Mouse (Mus musculus) heart, embryonic 15.5 days (tissue): ENCODE measurements around the gene Spi1. TPM values are rescaled to one million over a fixed set of nuclear protein-coding genes. Genes with fewer than 3 reads are reported as not detected.

ENCODE experiments used
- ATAC-seq: fragments of 200-750 bp; cut with Nextera tagmentation; replicated peaks from 2 replicates; pipeline ENCODE4 v1.8.0; 2017; ENCODE audit warnings: low read depth, moderate TSS enrichment; ENCODE audit not compliant: insufficient number of reproducible peaks, insufficient read depth, low FRiP score
- H3K27ac ChIP-seq: fragments of 300-500 bp; sonication (generic); 2 replicates; pipeline ENCODE4 v1.5.1; 2015; ENCODE audit warnings: mild to moderate bottlenecking, inconsistent platforms
- H3K27me3 ChIP-seq: fragments of 300-500 bp; sonication (generic); 2 replicates; pipeline ENCODE4 v1.6.1; 2015; ENCODE audit warnings: inconsistent platforms
- H3K36me3 ChIP-seq: fragments of 300-500 bp; sonication (generic); 2 replicates; pipeline ENCODE4 v1.6.1; 2015; ENCODE audit warnings: mild to moderate bottlenecking, inconsistent platforms
- H3K4me1 ChIP-seq: fragments of 300-500 bp; sonication (generic); replicated peaks from 2 replicates; pipeline ENCODE4 v1.6.1; 2015; ENCODE audit warnings: inconsistent platforms
- H3K4me2 ChIP-seq: fragments of 300-500 bp; sonication (generic); 2 replicates; pipeline ENCODE4 v1.6.1; 2015; ENCODE audit warnings: inconsistent platforms, mild to moderate bottlenecking, moderate library complexity
- H3K4me3 ChIP-seq: fragments of 300-500 bp; sonication (generic); 2 replicates; pipeline ENCODE4 v1.5.1; 2015; ENCODE audit warnings: mild to moderate bottlenecking, inconsistent platforms
- H3K9ac ChIP-seq: fragments of 300-500 bp; sonication (generic); 2 replicates; pipeline ENCODE4 v1.6.1; 2015; ENCODE audit warnings: mild to moderate bottlenecking, inconsistent platforms
- H3K9me3 ChIP-seq: fragments of 300-500 bp; sonication (generic); replicated peaks from 2 replicates; pipeline ENCODE4 v1.6.1; 2016; ENCODE audit warnings: inconsistent platforms
- WGBS: fragments of 180-500 bp; shearing (Covaris S2); methylation state at CpG from one replicate; pipeline ENCODE4 v1.1.7; 2015; ENCODE audit warnings: mixed read lengths; 5-methylcytosine and 5-hydroxymethylcytosine counted together
- polyA plus RNA-seq: library from polyadenylated mRNA; unstranded; fragments of >200 nt; fragmentation: Nextera tagmentation; extraction: Ambion mirVana; gene quantifications from 2 replicates; pipeline ENCODE4 v1.2.1, GENCODE M21; 2015

Spi1 gene
- polyA plus RNA-seq, 1 experiment from 2014 or later: 3.9 TPM

GRCm38 (mm10) chr2:91128761-91129160, 46.6 kb downstream of the Spi1 start:
- no peak overlapping the region for H3K9ac ChIP-seq
- ATAC-seq: no peak
- peaks cover 70% of the 10 kb centered on the region for H3K4me1 ChIP-seq
- peak overlapping the region; percentile 5; the same call in 1 of the 2 replicates for H3K27ac ChIP-seq
- H3K36me3 ChIP-seq: peaks cover 72% of the 10 kb centered on the region
- WGBS: 70% methylated on average over 5 of the region's 5 CpGs
- no peak overlapping the region for H3K4me3 ChIP-seq
- H3K9me3 ChIP-seq: no peaks in the 10 kb centered on the region
- no peak overlapping the region for H3K4me2 ChIP-seq
- no peaks in the 10 kb centered on the region for H3K27me3 ChIP-seq

- WGBS: 61% methylated on average over 6 of the region's 6 CpGs
- H3K9me3 ChIP-seq: no peaks in the 10 kb centered on the region
- no peak overlapping the region for H3K9ac ChIP-seq
- no peak overlapping the region for H3K4me2 ChIP-seq
- H3K4me3 ChIP-seq: no peak overlapping the region
- peaks cover 75% of the 10 kb centered on the region for H3K36me3 ChIP-seq
- H3K27me3 ChIP-seq: no peaks in the 10 kb centered on the region
- ATAC-seq: no peak
- H3K4me1 ChIP-seq: peaks cover 64% of the 10 kb centered on the region
- 0 out of 2 replicates have a peak overlapping the region, but pooled peaks have one; percentile 8 for H3K27ac ChIP-seq
Observed at GRCm38 (mm10) chr2:91130126-91130525, 47.9 kb downstream of the Spi1 start.

- WGBS: 85% methylated on average over 15 of the region's 15 CpGs
- Histone ChIP-seq H3K36me3 (peaks cover 77% of the 10 kb centered on the region), H3K9ac (no peak overlapping the region), H3K27me3 (no peaks in the 10 kb centered on the region), H3K4me2 (no peak overlapping the region), H3K4me1 (peaks cover 56% of the 10 kb centered on the region), H3K27ac (peak overlapping the region; percentile 62), H3K4me3 (no peak overlapping the region), H3K9me3 (no peaks in the 10 kb centered on the region)
- ATAC-seq: no peak
Observed at GRCm38 (mm10) chr2:91131251-91131650, 49.1 kb downstream of the Spi1 start.

- Histone ChIP-seq H3K4me1 (peaks cover 54% of the 10 kb centered on the region), H3K27me3 (no peaks in the 10 kb centered on the region)
Observed at GRCm38 (mm10) chr2:91132035-91132434, 49.8 kb downstream of the Spi1 start.

GRCm38 (mm10) chr2:91136513-91137412, 54.6 kb downstream of the Spi1 start:
- no peaks in the 10 kb centered on the region for H3K9me3 ChIP-seq
- peak overlapping the region; percentile 43; the same call in 1 of the 2 replicates for H3K27ac ChIP-seq
- no peak overlapping the region for H3K9ac ChIP-seq
- H3K4me2 ChIP-seq: no peak overlapping the region
- H3K4me3 ChIP-seq: no peak overlapping the region
- H3K36me3 ChIP-seq: peaks cover 62% of the 10 kb centered on the region
- ATAC-seq: no peak
- H3K27me3 ChIP-seq: no peaks in the 10 kb centered on the region
- WGBS: 63% methylated on average over 11 of the region's 11 CpGs
- H3K4me1 ChIP-seq: peaks cover 31% of the 10 kb centered on the region

More at GRCm38 (mm10) chr2:91132035-91132434, 49.8 kb downstream of the Spi1 start:
- peak overlapping the region; percentile 62 for H3K27ac ChIP-seq
- ATAC-seq: no peak
- H3K4me3 ChIP-seq: no peak overlapping the region
- WGBS: 39% methylated on average over 3 of the region's 3 CpGs
- no peak overlapping the region for H3K4me2 ChIP-seq
- no peak overlapping the region for H3K9ac ChIP-seq
- H3K9me3 ChIP-seq: no peaks in the 10 kb centered on the region
- H3K36me3 ChIP-seq: peaks cover 77% of the 10 kb centered on the region

GRCm38 (mm10) chr2:91137481-91137880, 55.3 kb downstream of the Spi1 start:
- H3K27ac ChIP-seq: peak overlapping the region; percentile 43

GRCm38 (mm10) chr2:91139311-91139710, 57.1 kb downstream of the Spi1 start:
- Histone ChIP-seq H3K9ac (no peak overlapping the region), H3K4me2 (no peak overlapping the region), H3K4me3 (no peak overlapping the region), H3K9me3 (no peaks in the 10 kb centered on the region), H3K27me3 (no peaks in the 10 kb centered on the region), H3K4me1 (peaks cover 18% of the 10 kb centered on the region), H3K27ac (peak overlapping the region; percentile 48; the same call in 1 of the 2 replicates), H3K36me3 (peaks cover 37% of the 10 kb centered on the region)
- WGBS: 50% methylated on average over 5 of the region's 5 CpGs
- ATAC-seq: no peak

More at GRCm38 (mm10) chr2:91137481-91137880, 55.3 kb downstream of the Spi1 start:
- no peak for ATAC-seq
- no peak overlapping the region for H3K4me2 ChIP-seq
- peaks cover 55% of the 10 kb centered on the region for H3K36me3 ChIP-seq
- H3K9ac ChIP-seq: no peak overlapping the region
- no peaks in the 10 kb centered on the region for H3K27me3 ChIP-seq
- H3K4me1 ChIP-seq: peaks cover 23% of the 10 kb centered on the region
- no peaks in the 10 kb centered on the region for H3K9me3 ChIP-seq
- WGBS: 53% methylated on average over 6 of the region's 6 CpGs
- no peak overlapping the region for H3K4me3 ChIP-seq

GRCm38 (mm10) chr2:91139764-91140163, 57.6 kb downstream of the Spi1 start:
- Histone ChIP-seq H3K9ac (no peak overlapping the region), H3K4me1 (peaks cover 15% of the 10 kb centered on the region), H3K4me2 (no peak overlapping the region), H3K36me3 (peaks cover 33% of the 10 kb centered on the region), H3K9me3 (no peaks in the 10 kb centered on the region), H3K27me3 (no peaks in the 10 kb centered on the region), H3K4me3 (no peak overlapping the region), H3K27ac (no peak overlapping the region)
- WGBS: 79% methylated on average over 8 of the region's 8 CpGs
- no peak for ATAC-seq

GRCm38 (mm10) chr2:91142920-91143319, 60.7 kb downstream of the Spi1 start:
- no peak overlapping the region for H3K4me3 ChIP-seq
- H3K27ac ChIP-seq: no peak overlapping the region
- no peak overlapping the region for H3K9ac ChIP-seq
- H3K27me3 ChIP-seq: no peaks in the 10 kb centered on the region
- ATAC-seq: no peak
- H3K9me3 ChIP-seq: no peaks in the 10 kb centered on the region
- 75% methylated on average over 6 of the region's 6 CpGs for WGBS
- H3K36me3 ChIP-seq: peaks cover 3% of the 10 kb centered on the region; the same call in 1 of the 2 replicates
- peaks cover 3% of the 10 kb centered on the region for H3K4me1 ChIP-seq
- no peak overlapping the region for H3K4me2 ChIP-seq

- WGBS: 95% methylated on average over 11 of the region's 11 CpGs
- no peak overlapping the region for H3K27ac ChIP-seq
- ATAC-seq: no peak
- no peak overlapping the region for H3K4me3 ChIP-seq
- H3K4me1 ChIP-seq: peaks cover 1% of the 10 kb centered on the region
- peaks cover 3% of the 10 kb centered on the region; the same call in 1 of the 2 replicates for H3K36me3 ChIP-seq
- no peaks in the 10 kb centered on the region for H3K27me3 ChIP-seq
- H3K9ac ChIP-seq: no peak overlapping the region
- no peak overlapping the region for H3K4me2 ChIP-seq
- H3K9me3 ChIP-seq: no peaks in the 10 kb centered on the region
Observed at GRCm38 (mm10) chr2:91143401-91143800, 61.2 kb downstream of the Spi1 start.

- Histone ChIP-seq H3K4me3 (no peak overlapping the region), H3K27ac (no peak overlapping the region), H3K9me3 (no peaks in the 10 kb centered on the region), H3K4me1 (no peaks in the 10 kb centered on the region), H3K27me3 (no peaks in the 10 kb centered on the region), H3K36me3 (peaks cover 6% of the 10 kb centered on the region), H3K4me2 (no peak overlapping the region), H3K9ac (no peak overlapping the region)
- ATAC-seq: no peak
Observed at GRCm38 (mm10) chr2:91148101-91148500, 65.9 kb downstream of the Spi1 start.
